Mouse (Mus musculus): Measurements from ENCODE around the gene Dnajc13. TPM values are rescaled to one million over a fixed set of nuclear protein-coding genes. Genes with fewer than 3 reads are reported as not detected.

The Dnajc13 gene
- polyA plus RNA-seq, 1 experiment from 2014 or later, result 9.1 TPM

DNA sequence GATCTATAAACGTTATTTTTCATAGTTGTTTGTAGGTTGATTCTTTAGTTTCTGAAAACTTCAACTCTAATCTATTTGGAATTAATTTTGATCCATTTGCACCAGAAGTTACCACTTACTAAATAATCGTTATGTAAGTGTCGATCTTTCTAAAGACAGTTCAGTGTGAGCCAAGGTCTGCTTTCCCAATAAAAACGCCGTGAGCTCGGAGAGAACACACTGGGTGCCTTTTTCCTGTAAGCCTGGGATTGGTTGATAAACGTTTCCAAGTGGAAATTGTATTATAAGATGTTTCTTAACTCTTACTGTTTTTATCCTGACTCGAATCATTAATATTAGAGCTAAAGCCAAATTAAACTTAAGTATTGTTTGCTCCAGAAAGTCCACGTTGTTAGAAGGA is 155.8 kb downstream of the Dnajc13 start:
- H3K9me3 ChIP-seq (replicated peaks; ENCODE audit: control insufficient read depth, low read length), result no peaks in the 10 kb centered on the region
- H3K4me3 ChIP-seq (ENCODE audit: low read depth, low read length), result no peak overlapping the region
- no peaks in the 10 kb centered on the region for H3K36me3 ChIP-seq (ENCODE audit: control insufficient read depth, insufficient read depth)
- no peaks in the 10 kb centered on the region for H3K4me1 ChIP-seq (ENCODE audit: control insufficient read depth, low read depth, low read length)
- no peak overlapping the region for H3K9ac ChIP-seq (ENCODE audit: low read depth, low read length)
- 58% methylated on average over 9 of the region's 9 CpGs for WGBS (ENCODE audit: insufficient replicate concordance)
- H3K4me2 ChIP-seq (ENCODE audit: low read depth, low read length), result no peak overlapping the region
- ATAC-seq (ENCODE audit: low read depth), result no peak
- no peak overlapping the region for H3K27ac ChIP-seq (ENCODE audit: low read length)
- H3K27me3 ChIP-seq (ENCODE audit: control insufficient read depth, insufficient read depth, low read depth, low read length), result no peaks in the 10 kb centered on the region

DNA sequence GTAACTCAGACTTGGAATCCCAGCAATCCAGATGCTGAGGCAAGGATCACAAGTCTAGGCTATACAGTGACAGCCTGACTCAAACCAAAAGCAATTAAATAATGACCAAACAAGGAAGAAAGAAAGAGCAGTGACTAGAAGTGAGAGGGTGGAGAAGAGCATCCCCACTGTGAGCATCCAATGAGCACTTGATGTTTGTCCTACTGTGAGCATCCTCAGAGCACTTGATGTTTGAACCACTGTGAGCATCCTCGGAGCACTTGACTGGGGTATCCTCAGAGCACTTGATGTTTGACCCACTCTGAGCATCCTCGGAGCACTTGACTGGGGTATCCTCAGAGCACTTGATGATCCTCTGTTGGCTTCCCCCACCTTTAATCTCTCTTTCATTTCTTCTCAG is 157.7 kb downstream of the Dnajc13 start:
- Histone ChIP-seq H3K27ac (ENCODE audit: low read length) (no peak overlapping the region), H3K36me3 (ENCODE audit: control insufficient read depth, insufficient read depth) (no peaks in the 10 kb centered on the region), H3K4me3 (ENCODE audit: low read depth, low read length) (no peak overlapping the region), H3K4me1 (ENCODE audit: control insufficient read depth, low read depth, low read length) (no peaks in the 10 kb centered on the region), H3K27me3 (ENCODE audit: control insufficient read depth, insufficient read depth, low read depth, low read length) (no peaks in the 10 kb centered on the region), H3K9me3 (replicated peaks; ENCODE audit: control insufficient read depth, low read length) (no peaks in the 10 kb centered on the region), H3K4me2 (ENCODE audit: low read depth, low read length) (no peak overlapping the region), H3K9ac (ENCODE audit: low read depth, low read length) (no peak overlapping the region)
- ATAC-seq (ENCODE audit: low read depth), result no peak
- WGBS (ENCODE audit: insufficient replicate concordance), result 58% methylated on average over 2 of the region's 2 CpGs

DNA sequence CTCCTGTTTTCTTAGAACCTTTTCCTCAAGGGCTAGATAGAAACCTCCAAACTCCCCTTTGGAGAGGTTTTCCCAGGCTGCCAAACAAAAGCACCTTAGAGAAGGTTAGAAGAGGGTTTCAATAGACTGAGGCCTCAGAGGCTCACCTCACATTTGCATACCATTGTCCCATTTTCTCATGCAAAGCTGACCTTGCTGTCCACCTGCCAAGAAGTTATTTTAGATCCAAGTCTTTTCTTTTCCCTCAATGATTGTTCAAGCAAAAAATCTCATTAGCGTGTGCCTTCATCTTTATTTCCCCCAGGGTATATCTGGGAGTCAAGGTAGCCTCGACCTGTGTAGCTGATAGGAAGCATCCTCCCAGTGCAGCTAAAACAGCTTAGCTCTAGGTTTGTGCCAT is 159.8 kb downstream of the Dnajc13 start:
- 52% methylated on average over 2 of the region's 2 CpGs for WGBS (ENCODE audit: insufficient replicate concordance)
- Histone ChIP-seq H3K4me3 (ENCODE audit: low read depth, low read length) (no peak overlapping the region), H3K4me1 (ENCODE audit: control insufficient read depth, low read depth, low read length) (no peaks in the 10 kb centered on the region), H3K4me2 (ENCODE audit: low read depth, low read length) (no peak overlapping the region), H3K9ac (ENCODE audit: low read depth, low read length) (no peak overlapping the region), H3K27me3 (ENCODE audit: control insufficient read depth, insufficient read depth, low read depth, low read length) (no peaks in the 10 kb centered on the region), H3K27ac (ENCODE audit: low read length) (no peak overlapping the region), H3K36me3 (ENCODE audit: control insufficient read depth, insufficient read depth) (peaks cover 5% of the 10 kb centered on the region), H3K9me3 (replicated peaks; ENCODE audit: control insufficient read depth, low read length) (no peaks in the 10 kb centered on the region)
- ATAC-seq (ENCODE audit: low read depth), result no peak

DNA sequence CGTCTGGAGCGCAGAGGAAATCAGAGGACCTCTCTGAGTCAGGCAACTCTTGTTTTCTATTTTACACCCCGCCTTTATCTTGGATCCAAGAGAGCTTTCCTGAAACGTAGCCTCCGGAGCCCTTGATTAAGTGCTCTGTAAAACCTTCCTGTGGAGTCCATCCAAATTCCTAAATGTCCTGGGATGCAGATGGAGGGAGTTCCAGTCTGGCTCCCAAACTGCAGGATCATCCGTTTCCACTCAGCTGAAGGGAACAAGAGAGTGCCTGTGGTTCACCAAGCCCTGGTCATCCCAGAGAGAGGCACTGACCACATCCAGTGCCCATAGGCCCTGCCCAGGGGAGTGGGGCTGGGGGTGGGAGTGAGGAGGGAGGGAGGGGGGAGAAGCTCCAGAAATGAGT is 160.4 kb downstream of the Dnajc13 start:
- Histone ChIP-seq H3K27me3 (ENCODE audit: control insufficient read depth, insufficient read depth, low read depth, low read length) (no peaks in the 10 kb centered on the region), H3K4me2 (ENCODE audit: low read depth, low read length) (no peak overlapping the region), H3K36me3 (ENCODE audit: control insufficient read depth, insufficient read depth) (peaks cover 5% of the 10 kb centered on the region), H3K4me3 (ENCODE audit: low read depth, low read length) (no peak overlapping the region), H3K9ac (ENCODE audit: low read depth, low read length) (no peak overlapping the region), H3K27ac (ENCODE audit: low read length) (no peak overlapping the region), H3K9me3 (replicated peaks; ENCODE audit: control insufficient read depth, low read length) (no peaks in the 10 kb centered on the region), H3K4me1 (ENCODE audit: control insufficient read depth, low read depth, low read length) (no peaks in the 10 kb centered on the region)
- ATAC-seq (ENCODE audit: low read depth), result no peak
- 46% methylated on average over 6 of the region's 6 CpGs for WGBS (ENCODE audit: insufficient replicate concordance)

DNA sequence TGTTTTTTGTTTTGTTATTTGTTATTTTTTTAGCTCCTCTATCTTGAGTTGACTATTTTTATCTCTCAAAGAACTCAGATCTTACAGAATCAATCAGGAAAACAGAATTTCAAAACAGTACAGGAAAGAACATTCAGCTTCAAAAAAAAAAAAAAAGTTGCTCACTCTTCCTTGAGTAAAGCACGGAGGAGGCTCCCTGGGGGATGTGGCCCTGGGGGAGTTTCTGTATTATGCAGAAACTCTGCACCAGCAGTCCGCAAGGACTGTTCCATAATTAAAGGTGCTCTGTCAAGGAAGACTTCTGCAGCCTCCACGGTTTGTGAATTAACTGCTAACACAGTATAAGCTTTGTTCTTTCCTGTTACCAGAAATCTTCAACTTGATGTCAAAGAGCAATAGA is 161.3 kb downstream of the Dnajc13 start:
- Histone ChIP-seq H3K9ac (ENCODE audit: low read depth, low read length) (no peak overlapping the region), H3K27me3 (ENCODE audit: control insufficient read depth, insufficient read depth, low read depth, low read length) (no peaks in the 10 kb centered on the region), H3K27ac (ENCODE audit: low read length) (no peak overlapping the region), H3K4me3 (ENCODE audit: low read depth, low read length) (no peak overlapping the region), H3K4me1 (ENCODE audit: control insufficient read depth, low read depth, low read length) (no peaks in the 10 kb centered on the region), H3K4me2 (ENCODE audit: low read depth, low read length) (no peak overlapping the region), H3K36me3 (ENCODE audit: control insufficient read depth, insufficient read depth) (peaks cover 5% of the 10 kb centered on the region), H3K9me3 (replicated peaks; ENCODE audit: control insufficient read depth, low read length) (no peaks in the 10 kb centered on the region)
- 44% methylated on average over 3 of the region's 3 CpGs for WGBS (ENCODE audit: insufficient replicate concordance)
- no peak for ATAC-seq (ENCODE audit: low read depth)

Other genes starting within 250 kb of the Dnajc13 start
- gene Gm28305, start 222.3 kb downstream of the Dnajc13 start, polyA plus RNA-seq (2015; fragmentation: Nextera tagmentation; extraction: Ambion mirVana), result not detected in 2 replicates
- gene Uba5, start 199.8 kb downstream of the Dnajc13 start, polyA plus RNA-seq (2015; fragmentation: Nextera tagmentation; extraction: Ambion mirVana), result 17.3 and 18.2 TPM in 2 replicates
- gene Acad11, start 199.6 kb downstream of the Dnajc13 start, polyA plus RNA-seq (2015; fragmentation: Nextera tagmentation; extraction: Ambion mirVana), result 32.5 and 35.5 TPM in 2 replicates
- 0.95 and 1.5 TPM in 2 replicates for gene Ackr4, start 136.0 kb downstream of the Dnajc13 start, polyA plus RNA-seq (2015; fragmentation: Nextera tagmentation; extraction: Ambion mirVana)
- 0.47 and 0.79 TPM in 2 replicates for gene Acpp, start 74.8 kb upstream of the Dnajc13 start, polyA plus RNA-seq (2015; fragmentation: Nextera tagmentation; extraction: Ambion mirVana)